Mouse (Mus musculus): ENCODE results near the gene Dgat2.

DNA sequence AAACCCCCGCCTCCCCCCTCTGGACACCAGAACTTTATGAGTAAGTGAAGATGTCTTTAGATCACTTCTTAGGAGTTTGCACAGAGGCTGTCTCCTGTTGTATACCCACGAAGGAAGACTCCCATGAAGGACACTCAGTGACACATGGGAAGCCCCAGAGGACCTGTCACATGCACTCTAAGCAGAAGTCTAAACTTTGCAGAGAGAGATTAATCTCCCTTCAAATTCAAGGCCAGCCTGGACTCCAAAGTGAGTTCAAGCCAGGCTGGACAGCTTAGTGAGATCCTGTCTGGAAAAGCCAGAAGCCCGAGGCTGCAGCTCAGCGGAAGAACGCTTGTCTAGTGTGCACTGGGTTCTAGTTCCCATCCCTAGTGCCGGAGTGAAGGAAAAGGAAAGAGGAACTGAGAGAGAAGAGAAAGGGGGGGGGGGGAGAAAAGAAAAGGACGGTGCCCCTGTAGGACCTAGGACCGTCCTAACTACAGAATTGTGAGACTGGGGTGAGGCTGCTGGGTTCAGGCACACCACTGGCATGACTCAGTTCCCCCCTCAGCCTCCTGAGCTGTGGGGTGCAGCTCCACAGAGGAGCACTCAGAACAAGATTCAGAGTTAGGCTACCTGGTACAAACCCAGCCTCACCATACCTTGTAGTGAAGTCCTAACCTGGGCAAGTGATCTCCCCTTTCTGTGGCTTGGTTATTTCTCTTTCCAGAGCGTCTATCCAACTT lies 17.1 kb upstream of the Dgat2 start:
- TF ChIP-seq CTCF (IDR thresholded peaks at IDR 0.05; ENCODE audit: low read depth, low read length) (no peak), POLR2A (IDR thresholded peaks at IDR 0.05; ENCODE audit: borderline replicate concordance, low read depth, low read length) (no peak)

All from bone marrow macrophage, adult 2 months (primary cell).